Mouse (Mus musculus) left cerebral cortex, adult 2 months (tissue): ENCODE results near the gene Prr15. TPM values are rescaled to one million over a fixed set of nuclear protein-coding genes. Genes with fewer than 3 reads are reported as not detected.
A peak's percentile ranks its signal among the peaks of the same experiment; 100 is the strongest.

Source experiments
- DNase-seq, 2 experiments: peaks; one replicate each; pipeline ENCODE4 v3.0.0; 2021 to 2022; ENCODE audit warnings: low spot score in 2 of 2, mixed read lengths in 1 of 2; ENCODE audit errors: extremely low spot score in 1 of 2
- H3K27ac ChIP-seq: fragments of 200-600 bp; 2 replicates; pipeline ENCODE4 v1.8.1; 2022
- H3K4me3 ChIP-seq: fragments of 200-600 bp; 2 replicates; pipeline ENCODE4 v1.8.1; 2022
- CTCF ChIP-seq: fragments of 200-600 bp; IDR thresholded peaks from 2 replicates; pipeline ENCODE4 v1.8.1; 2022; ENCODE audit warnings: antibody characterized with exemption, mild to moderate bottlenecking, moderate library complexity
- intact Hi-C: fragments of 180-260 bp; cut with DNase I; formaldehyde crosslinking; loops from one replicate; pipeline ENCODE4 v1.15.1; 2025
- total RNA-seq, 2 experiments: library from RNA; stranded (reverse); gene quantifications; 2 replicates each; pipeline ENCODE4 v1.2.3; 2021

Prr15 gene
- total RNA-seq, 2 experiments from 2014 or later: 2.0 to 2.9 TPM

DNA sequence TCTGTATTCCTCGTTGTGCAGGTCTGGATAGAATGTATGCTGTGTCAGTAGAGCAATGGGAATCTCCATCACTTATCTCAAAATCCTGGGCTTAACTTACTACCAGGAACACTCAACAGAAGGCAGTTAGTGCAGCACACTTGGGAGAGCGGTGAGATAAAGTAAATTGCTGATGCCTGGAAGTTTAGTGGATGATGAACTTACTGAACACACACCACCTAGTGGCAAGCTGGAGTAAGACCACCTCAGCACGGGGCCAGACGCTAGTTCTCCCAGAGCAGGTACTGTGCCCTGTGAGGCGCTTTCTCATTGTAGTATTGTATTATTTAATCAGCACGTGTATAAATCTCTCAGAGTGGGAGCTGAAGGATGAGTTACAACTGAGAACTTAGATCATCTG, 42.4 kb downstream of the Prr15 start:
- Histone ChIP-seq H3K4me3 (no peak overlapping the region), H3K27ac (no peak overlapping the region)
- TF ChIP-seq CTCF: peak; percentile 76
- no peak for DNase-seq
- intact Hi-C loops: loop anchor here (2.0 to 10.0 kb wide), 3 partner anchors 115 to 586 kb away; partner anchors contain the start of gene Chn2

DNA sequence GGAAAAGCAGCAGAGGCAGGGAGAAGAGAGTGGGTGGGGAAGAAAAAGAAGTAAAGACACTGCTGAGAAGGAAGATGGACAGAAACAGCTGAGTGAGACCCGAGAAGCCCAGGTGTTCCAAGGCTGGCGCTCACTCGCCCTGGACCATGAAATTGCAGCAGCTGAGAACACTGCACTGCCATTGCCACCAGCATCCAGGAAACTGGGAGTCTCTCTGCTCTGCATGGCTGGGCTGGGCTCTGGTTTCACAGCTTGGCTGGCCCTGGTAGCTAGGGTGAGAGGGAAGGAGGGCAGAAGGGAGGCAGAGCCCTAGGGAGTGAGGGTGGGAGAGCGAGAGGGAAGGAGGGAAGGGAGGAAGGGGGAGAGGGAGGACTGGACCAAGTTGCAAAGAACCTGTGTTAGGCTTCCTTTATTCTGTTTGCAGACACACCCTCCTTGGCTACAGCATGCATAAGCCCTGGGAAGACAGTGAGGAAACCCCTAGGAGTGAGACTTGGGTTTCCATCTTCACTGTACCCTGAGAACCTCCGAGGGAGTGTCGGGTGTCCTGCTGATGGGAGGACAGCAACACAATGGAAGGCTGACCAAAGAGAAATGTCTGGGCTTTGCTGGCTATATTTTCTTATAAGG, 44.4 kb downstream of the Prr15 start:
- no peak overlapping the region for H3K27ac ChIP-seq
- intact Hi-C loops: loop anchor here (2.0 to 10.0 kb wide), 3 partner anchors 117 to 588 kb away; partner anchors contain the start of gene Chn2
- no peak overlapping the region for H3K4me3 ChIP-seq
- no peak for TF ChIP-seq CTCF
- no peak for DNase-seq

DNA sequence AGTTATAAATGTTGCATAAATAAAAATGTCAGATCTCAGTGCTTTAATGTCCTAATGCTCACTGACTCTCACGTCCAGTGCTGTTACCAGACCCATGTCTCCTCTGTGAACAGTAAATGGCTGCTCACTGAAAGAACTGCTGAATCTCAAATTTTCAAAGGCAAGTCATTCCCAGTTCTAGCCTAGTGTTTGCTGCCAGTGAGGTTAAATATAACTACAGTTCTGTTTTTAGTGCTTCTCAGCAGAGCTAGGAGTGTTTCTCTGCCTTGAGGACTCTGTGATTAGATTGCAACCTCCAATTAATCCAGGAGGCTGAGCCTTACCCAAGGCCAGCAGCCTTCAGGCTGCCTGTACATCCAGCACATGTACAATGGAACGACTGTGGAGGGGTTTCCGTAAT, 46.2 kb downstream of the Prr15 start:
- intact Hi-C loops: no loop called here
- no peak for TF ChIP-seq CTCF
- no peak for DNase-seq
- H3K4me3 ChIP-seq: no peak overlapping the region
- peak overlapping the region; percentile 69 for H3K27ac ChIP-seq

DNA sequence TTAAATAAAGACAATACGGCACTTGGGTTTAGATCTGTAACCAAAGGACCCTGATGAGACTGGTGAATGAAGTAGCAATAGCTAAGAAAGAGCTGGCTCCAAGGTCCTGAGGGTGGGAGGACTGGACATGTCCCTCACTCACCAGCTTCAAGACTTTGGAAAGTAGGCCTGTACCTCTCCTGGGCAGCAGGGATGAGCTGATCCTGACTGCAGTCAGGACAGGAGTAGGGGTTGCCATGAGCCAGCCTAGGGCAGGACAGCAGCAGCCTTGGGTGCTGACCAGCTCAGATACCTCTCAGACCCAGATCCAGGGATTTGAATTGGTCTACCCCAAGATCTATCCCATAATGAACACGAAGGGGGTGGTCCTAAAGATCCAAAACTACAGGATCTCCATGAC, 53.7 kb downstream of the Prr15 start:
- no peak for TF ChIP-seq CTCF
- intact Hi-C loops: no loop called here
- H3K4me3 ChIP-seq: no peak overlapping the region
- H3K27ac ChIP-seq: no peak overlapping the region
- DNase-seq: no peak

Other genes with a start within 250 kb of the Prr15 start
- 100 to 1,000 TPM in 1 of 2 experiments, 10 to 100 TPM in 1; 92.3 to 108 TPM for gene Wipf3, start 103.8 kb downstream of the Prr15 start, total RNA-seq
- gene Scrn1, start 240.7 kb downstream of the Prr15 start, total RNA-seq: 100 to 1,000 TPM; 135 to 136 TPM